Mouse (Mus musculus) bone marrow macrophage, adult 2 months (primary cell): ENCODE measurements around the gene Rps6ka5.

Source experiments
- CTCF ChIP-seq: IDR thresholded peaks from 2 replicates; pipeline ENCODE4 v1.5.1; 2012; ENCODE audit warnings: low read depth, mild to moderate bottlenecking, low read length, moderate library complexity
- POLR2A ChIP-seq: IDR thresholded peaks from 2 replicates; pipeline ENCODE4 v1.6.1; 2012; ENCODE audit warnings: mild to moderate bottlenecking, low read depth, low read length, borderline replicate concordance

- TF ChIP-seq CTCF (no peak), POLR2A (no peak)
Measured at GRCm38 (mm10) chr12:100543437-100544193, 183.2 kb downstream of the Rps6ka5 start.
